Mouse (Mus musculus) C2C12 (cell line): ENCODE measurements at regions not wholly inside any gene's neighbourhood (a gene's known extent, or its start where the extent isn't known, plus 50 kb on each side); places are given as distances from the start of the nearest gene placed in this dataset.

Experiments
- CEBPB ChIP-seq: IDR thresholded peaks from one replicate; pipeline ENCODE4 v1.6.1; 2011; ENCODE audit warnings: low read depth, mild to moderate bottlenecking, control low read depth, moderate library complexity
- CTCF ChIP-seq: IDR thresholded peaks from one replicate; pipeline ENCODE4 v1.5.1; 2011; ENCODE audit not compliant: control insufficient read depth, insufficient read depth, insufficient read length
- FOSL1 ChIP-seq: IDR thresholded peaks from one replicate; pipeline ENCODE4 v1.8.0; 2011; ENCODE audit warnings: mild to moderate bottlenecking, low read length; ENCODE audit not compliant: poor library complexity, insufficient read depth, severe bottlenecking
- MAX ChIP-seq: IDR thresholded peaks from one replicate; pipeline ENCODE4 v1.6.1; 2011; ENCODE audit warnings: mild to moderate bottlenecking, control low read depth
- MYOG ChIP-seq: IDR thresholded peaks from one replicate; pipeline ENCODE4 v1.6.1; 2011; ENCODE audit not compliant: control insufficient read depth, insufficient read length; ENCODE audit errors: extremely low read depth
- USF1 ChIP-seq: IDR thresholded peaks from one replicate; pipeline ENCODE4 v1.6.1; 2011; ENCODE audit warnings: low read depth, mild to moderate bottlenecking, control low read depth, moderate library complexity

DNA sequence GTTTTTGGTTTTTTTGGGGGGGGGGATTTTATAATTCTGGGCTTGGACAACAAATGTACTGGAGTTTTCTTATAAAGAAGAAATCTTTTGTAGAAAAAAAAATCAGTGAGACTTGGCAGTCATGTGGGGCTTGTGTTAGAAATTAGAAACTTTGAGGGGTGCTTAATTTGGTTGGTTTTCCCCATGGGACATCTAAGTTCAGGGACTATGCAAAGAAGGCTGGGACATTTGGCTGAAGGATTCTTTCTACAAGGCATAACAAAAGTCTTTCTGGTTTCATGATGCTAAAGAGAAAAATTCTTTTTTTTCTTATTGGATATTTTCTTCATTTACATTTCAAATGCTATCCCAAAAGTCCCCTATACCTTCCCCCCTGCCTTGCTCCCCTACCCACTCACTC lies 115.3 kb upstream of the Il6 start:
- TF ChIP-seq FOSL1 (no peak), MAX (no peak), CTCF (no peak), USF1 (no peak), CEBPB (no peak), MYOG (no peak)
